Mouse (Mus musculus): ENCODE results near the gene Dgki.
A peak's percentile ranks its signal among the peaks of the same experiment; 100 is the strongest.

Gene Dgki

GRCm38 (mm10) chr6:37299562-37300390, at the start of gene Dgki:
TSS of gene Dgki (minus strand) at chr6:37300184.
- DNase-seq, result peak; percentile 2

GRCm38 (mm10) chr6:37347606-37348005, 47.6 kb upstream of the Dgki start:
- DNase-seq, result no peak

DNA sequence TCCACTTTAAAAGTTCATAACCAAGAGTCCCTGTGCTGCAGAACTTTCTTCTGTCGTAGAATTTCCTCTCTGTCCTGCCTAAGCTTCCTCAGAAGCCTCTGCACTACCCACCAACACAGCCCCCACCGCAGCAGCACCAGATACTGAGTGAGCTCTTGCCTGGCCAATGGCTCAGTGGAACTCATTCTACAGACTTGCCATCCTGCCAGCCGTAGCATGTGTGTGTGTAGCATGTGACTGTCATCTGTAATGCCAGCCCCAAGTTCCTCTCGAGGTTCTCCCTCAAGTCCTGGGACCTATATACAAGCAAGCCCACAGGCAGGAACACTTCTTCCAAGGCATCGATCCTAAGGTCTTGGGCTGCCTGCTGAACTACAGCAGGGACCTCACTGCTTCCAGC, 38.1 kb upstream of the Dgki start:
- no peak for DNase-seq

DNA sequence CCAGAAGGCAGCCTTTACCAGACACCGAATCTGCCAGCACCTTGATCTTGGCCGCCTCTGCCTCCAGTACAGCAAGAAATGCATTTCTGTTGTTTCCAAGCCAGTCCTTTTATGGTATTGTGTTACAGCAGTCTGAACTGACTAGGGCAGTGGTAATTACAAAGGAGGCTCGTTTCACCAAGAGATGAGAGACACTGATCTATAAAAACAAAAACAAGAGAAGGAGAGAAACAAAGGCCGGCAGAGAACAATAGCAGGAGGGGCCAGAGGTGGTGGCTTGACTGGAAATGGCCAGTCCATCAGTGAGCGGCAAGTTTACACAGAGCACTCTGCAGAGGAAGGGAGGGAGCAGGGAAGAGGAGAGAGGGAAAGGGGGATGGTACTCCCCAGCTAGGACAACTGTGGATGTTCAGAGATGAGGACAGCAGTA, 36.9 kb upstream of the Dgki start:
- DNase-seq, result no peak

- DNase-seq, result no peak
These were observed 36.4 kb upstream of the Dgki start for GRCm38 (mm10) chr6:37336381-37336780.

DNA sequence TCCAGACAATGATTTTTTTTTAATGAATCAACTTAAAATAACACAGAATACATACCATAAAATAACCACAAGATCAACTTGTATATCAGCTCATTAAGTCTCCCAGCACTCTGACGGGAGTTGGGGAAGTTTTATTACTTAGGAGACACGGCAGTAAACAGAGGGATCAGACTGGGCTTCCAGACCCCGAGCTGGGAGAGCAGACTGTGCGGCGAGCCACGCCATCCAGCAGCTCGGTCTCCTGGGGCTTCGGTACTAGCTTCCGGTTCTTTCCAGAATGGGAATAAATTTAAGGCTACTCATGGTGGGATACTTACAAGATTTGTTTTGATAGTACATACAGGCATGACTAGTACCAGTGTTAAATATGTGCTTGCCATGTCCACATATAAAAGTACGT, 32.9 kb upstream of the Dgki start:
- no peak for DNase-seq

- DNase-seq, result no peak
These were observed 30.2 kb upstream of the Dgki start for GRCm38 (mm10) chr6:37329901-37330864.

- no peak for DNase-seq
These were observed 29.4 kb upstream of the Dgki start for GRCm38 (mm10) chr6:37329376-37329775.

DNA sequence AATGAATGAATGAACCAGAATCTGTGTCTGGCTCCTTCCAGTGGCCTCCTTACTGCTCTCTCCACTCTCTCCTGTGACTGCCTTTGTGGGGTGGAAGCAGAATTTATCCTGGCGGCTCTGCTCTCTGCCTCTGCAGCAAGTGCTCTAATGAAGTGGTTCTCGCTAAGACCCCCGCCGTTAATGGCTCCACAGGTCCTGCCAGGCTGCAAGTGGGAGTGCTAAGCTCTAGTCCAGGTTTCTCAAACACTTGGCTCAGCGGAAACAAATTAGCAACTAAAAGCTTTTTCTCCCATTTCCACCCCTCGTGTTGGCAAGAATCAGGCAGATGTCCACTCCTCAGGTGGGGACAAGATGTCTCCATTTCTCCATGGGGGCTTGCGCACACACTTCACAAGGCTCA, 28.7 kb upstream of the Dgki start:
- DNase-seq, result no peak

GRCm38 (mm10) chr6:37327519-37327918, 27.5 kb upstream of the Dgki start:
- no peak for DNase-seq

DNA sequence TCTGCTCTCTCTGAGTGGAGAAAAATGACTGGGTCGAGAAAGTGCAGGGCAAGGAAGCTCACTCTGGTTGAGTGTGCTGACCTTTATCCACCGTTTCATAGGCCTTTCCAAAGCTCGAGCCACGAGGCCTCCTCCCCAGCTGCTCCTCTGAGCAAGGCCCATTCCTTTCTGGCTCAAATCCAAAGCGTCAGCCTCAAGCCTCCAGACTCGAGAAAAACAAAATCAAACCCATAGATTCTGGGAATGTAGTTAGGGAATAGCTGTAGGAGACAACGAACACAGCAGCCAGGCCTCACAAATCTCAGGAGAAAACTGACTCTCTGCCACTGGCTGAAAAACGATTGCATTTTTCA, 26.6 kb upstream of the Dgki start:
- peak; percentile 70 for DNase-seq

GRCm38 (mm10) chr6:37325906-37326602, 26.1 kb upstream of the Dgki start:
- no peak for DNase-seq

DNA sequence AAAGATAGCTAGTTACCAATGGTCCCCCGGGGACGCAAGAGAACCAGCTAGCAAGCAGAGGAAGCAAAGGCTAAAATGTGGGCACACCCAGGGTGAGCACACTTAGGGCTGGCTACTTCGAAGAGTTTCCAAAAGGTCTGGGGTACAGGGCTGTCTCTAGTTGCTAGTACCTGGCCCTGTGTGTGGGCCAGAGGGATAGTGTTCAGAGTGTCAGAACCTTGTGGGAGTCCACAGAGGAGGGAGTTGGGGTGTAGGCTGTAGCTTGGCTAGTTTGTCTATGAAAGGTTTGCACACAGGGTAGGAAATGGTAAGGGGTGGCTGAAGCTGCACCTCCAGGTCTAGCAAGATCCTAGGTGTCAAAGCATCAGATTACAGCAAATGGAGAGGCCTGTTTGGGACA, 25.1 kb upstream of the Dgki start:
- no peak for DNase-seq

GRCm38 (mm10) chr6:37322641-37323040, 22.7 kb upstream of the Dgki start:
- no peak for DNase-seq

DNA sequence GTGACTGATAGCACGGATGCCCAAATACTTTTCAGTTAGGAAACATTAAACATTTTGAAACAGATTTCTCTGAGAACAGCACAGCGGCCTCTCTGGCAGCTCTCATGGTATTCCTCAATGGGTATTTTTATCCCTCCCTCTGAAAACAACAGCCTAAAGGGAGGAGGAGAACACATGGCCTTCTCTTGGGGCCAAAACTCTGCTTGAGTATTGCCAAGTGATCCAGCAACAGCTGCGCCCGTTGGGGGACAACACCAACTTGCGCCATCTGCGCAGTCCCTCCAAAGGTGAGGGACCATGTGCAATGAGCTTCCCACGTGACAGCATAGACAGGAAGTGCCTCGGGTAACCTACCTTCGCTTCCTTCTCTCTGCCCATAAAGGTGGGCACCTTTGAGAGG, 22.1 kb upstream of the Dgki start:
- no peak for DNase-seq

DNA sequence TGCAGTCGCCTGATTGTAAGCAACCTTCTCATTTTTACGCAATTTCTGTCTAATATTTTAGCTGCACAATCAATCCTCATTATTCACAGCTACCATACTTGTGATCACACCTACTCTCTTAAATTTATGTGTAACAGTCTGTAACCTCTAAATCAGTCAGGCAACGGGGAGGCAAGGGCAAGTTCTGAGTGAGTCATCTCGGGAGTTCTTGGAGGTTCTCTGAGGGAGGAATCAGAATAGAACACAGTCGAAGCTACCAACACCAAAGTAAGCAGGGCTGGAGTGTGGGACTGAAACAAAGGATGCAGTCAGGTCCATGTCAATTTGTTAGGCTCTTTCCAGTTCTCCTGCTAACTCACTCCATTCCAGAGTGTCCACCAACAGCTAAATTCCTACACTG, 17.9 kb upstream of the Dgki start:
- no peak for DNase-seq

GRCm38 (mm10) chr6:37315440-37315839, 15.5 kb upstream of the Dgki start:
- DNase-seq, result no peak

GRCm38 (mm10) chr6:37310601-37311000, 10.6 kb upstream of the Dgki start:
- no peak for DNase-seq

DNA sequence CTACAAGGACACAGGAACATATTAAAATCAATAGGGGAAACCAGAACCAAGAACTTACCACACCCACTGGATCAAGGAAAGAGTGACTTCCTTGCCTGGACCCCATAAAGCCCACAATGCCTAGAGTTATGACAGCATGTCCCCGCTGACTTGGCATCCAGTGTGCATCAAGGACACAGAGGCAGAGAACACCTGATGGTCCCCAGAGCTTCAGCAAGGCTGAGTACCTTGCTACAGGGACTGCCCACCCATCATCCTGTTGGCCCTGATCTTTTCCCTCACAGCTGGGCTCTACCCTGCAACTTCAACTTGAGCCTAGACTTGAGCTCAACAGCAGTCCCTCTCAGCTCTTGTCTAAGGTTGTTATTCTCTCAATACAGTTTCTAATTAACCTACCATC, 6.6 kb upstream of the Dgki start:
- no peak for DNase-seq

GRCm38 (mm10) chr6:37300492-37300891, 508 bp upstream of the Dgki start:
- no peak for DNase-seq

GRCm38 (mm10) chr6:37298982-37299381, 1.0 kb downstream of the Dgki start:
- DNase-seq, result no peak

GRCm38 (mm10) chr6:37297744-37298482, 2.1 kb downstream of the Dgki start:
- no peak for DNase-seq

- DNase-seq, result no peak
These were observed 7.9 kb downstream of the Dgki start for GRCm38 (mm10) chr6:37292068-37292467.

All from kidney, adult 9 months (tissue).